Comparison of ENCODE assay signal across 14 mouse cellular contexts in genomic region chr17:6007902-6008301, GRCm38 (mm10).
DNase-seq lines count a peak whose midpoint lies in the region; ATAC-seq and TF ChIP-seq lines count a peak whose summit lies in the region.
"Had no signal": no experiment of that assay in that cellular context is flagged by ENCODE, and none has a peak within 500 bp of the region (broad histone marks: within the 10 kb centered on the region; RNA-seq: fewer than 3 reads in every experiment).

No protein-coding gene starts in this region.

- no peak for TF ChIP-seq EP300 in lung, postnatal 0 days (IDR thresholded peaks at IDR 0.05)

- no peaks in the 10 kb centered on the region for H3K9me3 ChIP-seq in lung, postnatal 0 days (ENCODE audit: low read length)
- H3K9me3 ChIP-seq: limb, embryonic 13.5 days had no signal

- no peak overlapping the region for H3K27ac ChIP-seq in lung, postnatal 0 days (ENCODE audit: low read length)
- H3K27ac ChIP-seq: limb, embryonic 13.5 days had no signal

- ATAC-seq in CD4-positive, CD25-positive, alpha-beta regulatory T cell, adult 4 months = no peak
- no peak for ATAC-seq in lung, postnatal 0 days
- ATAC-seq: forebrain, embryonic 14.5 days; hindbrain, embryonic 16.5 days had no signal

- 58% methylated on average over 9 of the region's 9 CpGs for WGBS in lung, postnatal 0 days

- peaks cover 10% of the 10 kb centered on the region; the same call in 1 of the 2 replicates for H3K4me1 ChIP-seq in lung, postnatal 0 days (ENCODE audit: insufficient read depth, low read depth, low read length)

- H3K9ac ChIP-seq in lung, postnatal 0 days (replicated peaks; ENCODE audit: low read depth) = no peak overlapping the region
- H3K9ac ChIP-seq: limb, embryonic 13.5 days had no signal

- peak; percentile 34 for DNase-seq in CD4-positive, CD25-positive, alpha-beta regulatory T cell, adult 2 months (ENCODE audit: low read depth, low spot score)
- DNase-seq in lung, postnatal 0 days (ENCODE audit: low spot score) = peak; percentile 22
- DNase-seq in lung, postnatal 25 days (ENCODE audit: low spot score) = no peak
- peak; percentile 67 for DNase-seq in c-Kit-positive CD71-negative TER-119-negative erythroid progenitor cells, embryonic 14.5 days (ENCODE audit: low read depth)
- DNase-seq in natural killer cell, adult 2 months (ENCODE audit: low spot score in 2 of 2) = peak; percentile 73 to 77
- DNase-seq in frontal cortex, postnatal 25 days (ENCODE audit: low spot score in 2 of 2) = no peak
- no peak for DNase-seq in cerebellum, adult 8-10 months
- DNase-seq: thymus, postnatal 4 days had no signal

- H3K27me3 ChIP-seq in lung, postnatal 0 days (replicated peaks; ENCODE audit: insufficient read depth, low read length) = no peaks in the 10 kb centered on the region
- H3K27me3 ChIP-seq: limb, embryonic 13.5 days had no signal

- no peak overlapping the region for H3K4me3 ChIP-seq in lung, postnatal 0 days (ENCODE audit: low read depth, low read length)
- H3K4me3 ChIP-seq: limb, embryonic 13.5 days had no signal

- no peak overlapping the region for H3K4me2 ChIP-seq in lung, postnatal 0 days (replicated peaks; ENCODE audit: low read depth, low read length)
- H3K4me2 ChIP-seq: heart, embryonic 11.5 days; limb, embryonic 13.5 days; midbrain, embryonic 11.5 days had no signal

- no peak for TF ChIP-seq CTCF in lung, postnatal 0 days (IDR thresholded peaks at IDR 0.05)

- no peaks in the 10 kb centered on the region for H3K36me3 ChIP-seq in lung, postnatal 0 days (ENCODE audit: insufficient read depth, low read length)
- H3K36me3 ChIP-seq: limb, embryonic 13.5 days had no signal

Comparison
In these comparisons a context has a peak if more than half of its experiments do, and no peak if none do; other contexts are left out.
1. DNase-seq: peak in CD4-positive, CD25-positive, alpha-beta regulatory T cell, adult 2 months (single experiment), lung, postnatal 0 days (single experiment), c-Kit-positive CD71-negative TER-119-negative erythroid progenitor cells, embryonic 14.5 days (single experiment) and natural killer cell, adult 2 months (2 of 2); none in lung, postnatal 25 days (single experiment), frontal cortex, postnatal 25 days (0 of 2) and cerebellum, adult 8-10 months (single experiment).